Mouse (Mus musculus) lung, embryonic 16.5 days (tissue): ENCODE measurements around the gene Tead1. TPM values are rescaled to one million over a fixed set of nuclear protein-coding genes. Genes with fewer than 3 reads are reported as not detected.

Experiments
- ATAC-seq: fragments of 200-750 bp; cut with Nextera tagmentation; 2 replicates; pipeline ENCODE4 v1.8.0; 2017; ENCODE audit warnings: low read depth, mild to moderate bottlenecking, moderate library complexity
- H3K27ac ChIP-seq: fragments of 300-500 bp; sonication (generic); 2 replicates; pipeline ENCODE4 v1.5.1; 2014; ENCODE audit warnings: mild to moderate bottlenecking, control low read depth, low read length
- H3K27me3 ChIP-seq: fragments of 300-500 bp; sonication (generic); 2 replicates; pipeline ENCODE4 v1.6.1; 2014; ENCODE audit warnings: low read depth, low read length, mixed read lengths; ENCODE audit not compliant: control insufficient read depth, insufficient read depth
- H3K36me3 ChIP-seq: fragments of 300-500 bp; sonication (generic); 2 replicates; pipeline ENCODE4 v1.6.1; 2014; ENCODE audit warnings: low read length; ENCODE audit not compliant: control insufficient read depth, insufficient read depth
- H3K4me1 ChIP-seq: fragments of 300-500 bp; sonication (generic); replicated peaks from 2 replicates; pipeline ENCODE4 v1.6.1; 2014; ENCODE audit warnings: low read length, mixed read lengths; ENCODE audit not compliant: control insufficient read depth, insufficient read depth
- H3K4me2 ChIP-seq: fragments of 300-500 bp; sonication (generic); 2 replicates; pipeline ENCODE4 v1.6.1; 2014; ENCODE audit warnings: low read depth, low read length, control low read depth
- H3K4me3 ChIP-seq: fragments of 300-500 bp; sonication (generic); 2 replicates; pipeline ENCODE4 v1.5.1; 2014; ENCODE audit warnings: mild to moderate bottlenecking, low read length, control low read depth
- H3K9ac ChIP-seq: fragments of 300-500 bp; sonication (generic); 2 replicates; pipeline ENCODE4 v1.6.1; 2014; ENCODE audit warnings: low read length, control low read depth
- H3K9me3 ChIP-seq: fragments of 300-500 bp; sonication (generic); 2 replicates; pipeline ENCODE4 v1.6.1; 2016; ENCODE audit warnings: low read length; ENCODE audit not compliant: control insufficient read depth
- WGBS: fragments of 180-500 bp; shearing (Covaris S2); extraction: QIAGEN DNeasy Blood & Tissue Kit; methylation state at CpG from one replicate; pipeline ENCODE4 v1.1.7; 2014; 5-methylcytosine and 5-hydroxymethylcytosine counted together
- polyA plus RNA-seq: library from polyadenylated mRNA; unstranded; fragments of >200 nt; fragmentation: Nextera tagmentation; extraction: Ambion mirVana; gene quantifications from 2 replicates; pipeline ENCODE4 v1.2.1, GENCODE M21; 2015

Tead1 gene
- polyA plus RNA-seq, 1 experiment from 2014 or later = 20.1 TPM

GRCm38 (mm10) chr7:112856583-112856982, 177.5 kb downstream of the Tead1 start:
- Histone ChIP-seq H3K9me3 (no peaks in the 10 kb centered on the region), H3K36me3 (peaks cover 6% of the 10 kb centered on the region; the same call in 1 of the 2 replicates), H3K9ac (no peak overlapping the region), H3K4me3 (no peak overlapping the region), H3K4me1 (peaks cover 31% of the 10 kb centered on the region), H3K27ac (no peak overlapping the region), H3K4me2 (no peak overlapping the region), H3K27me3 (no peaks in the 10 kb centered on the region)
- WGBS = 74% methylated on average over 10 of the region's 10 CpGs
- no peak for ATAC-seq

- Histone ChIP-seq H3K4me3 (no peak overlapping the region), H3K27ac (no peak overlapping the region), H3K36me3 (peaks cover 24% of the 10 kb centered on the region), H3K4me1 (peaks cover 10% of the 10 kb centered on the region), H3K4me2 (no peak overlapping the region), H3K9ac (no peak overlapping the region), H3K27me3 (no peaks in the 10 kb centered on the region), H3K9me3 (no peaks in the 10 kb centered on the region)
- ATAC-seq = no peak
- WGBS = 82% methylated on average over 6 of the region's 6 CpGs
These were observed 180.8 kb downstream of the Tead1 start for GRCm38 (mm10) chr7:112859887-112860286.

- H3K4me2 ChIP-seq = no peak overlapping the region
- H3K27ac ChIP-seq = no peak overlapping the region
- ATAC-seq = no peak
- no peak overlapping the region for H3K9ac ChIP-seq
- H3K27me3 ChIP-seq = no peaks in the 10 kb centered on the region
- H3K4me1 ChIP-seq = no peaks in the 10 kb centered on the region
- H3K36me3 ChIP-seq = peaks cover 24% of the 10 kb centered on the region
- WGBS = 91% methylated on average over 5 of the region's 5 CpGs
- H3K9me3 ChIP-seq = no peaks in the 10 kb centered on the region
- H3K4me3 ChIP-seq = no peak overlapping the region
These were observed 183.0 kb downstream of the Tead1 start for GRCm38 (mm10) chr7:112862086-112862485.

- Histone ChIP-seq H3K27me3 (no peaks in the 10 kb centered on the region), H3K4me1 (peaks cover 8% of the 10 kb centered on the region), H3K9me3 (no peaks in the 10 kb centered on the region), H3K27ac (peak overlapping the region; percentile 27; the same call in 1 of the 2 replicates), H3K4me3 (no peak overlapping the region), H3K9ac (no peak overlapping the region), H3K4me2 (no peak overlapping the region), H3K36me3 (peaks cover 24% of the 10 kb centered on the region)
- no peak for ATAC-seq
- 52% methylated on average over 8 of the region's 8 CpGs for WGBS
These were observed 185.1 kb downstream of the Tead1 start for GRCm38 (mm10) chr7:112864188-112864587.

- 5% methylated on average over 2 of the region's 2 CpGs for WGBS
- H3K9me3 ChIP-seq = no peaks in the 10 kb centered on the region
- no peak overlapping the region for H3K4me2 ChIP-seq
- no peaks in the 10 kb centered on the region for H3K27me3 ChIP-seq
- H3K4me1 ChIP-seq = peaks cover 8% of the 10 kb centered on the region
- H3K9ac ChIP-seq = no peak overlapping the region
- no peak overlapping the region for H3K4me3 ChIP-seq
- H3K27ac ChIP-seq = no peak overlapping the region
- peaks cover 24% of the 10 kb centered on the region for H3K36me3 ChIP-seq
- ATAC-seq = no peak
These were observed 186.6 kb downstream of the Tead1 start for GRCm38 (mm10) chr7:112865739-112866138.

- peak overlapping the region; percentile 44 for H3K27ac ChIP-seq
- no peak overlapping the region for H3K9ac ChIP-seq
These were observed 189.7 kb downstream of the Tead1 start for GRCm38 (mm10) chr7:112868551-112869465.

GRCm38 (mm10) chr7:112871752-112872151, 192.6 kb downstream of the Tead1 start:
- H3K9ac ChIP-seq = no peak overlapping the region
- H3K4me1 ChIP-seq = peaks cover 8% of the 10 kb centered on the region
- peak; percentile 55; the same call in 1 of the 2 replicates for ATAC-seq
- H3K27ac ChIP-seq = peak overlapping the region; percentile 21
- no peaks in the 10 kb centered on the region for H3K27me3 ChIP-seq
- H3K4me2 ChIP-seq = no peak overlapping the region
- WGBS = 61% methylated on average over 7 of the region's 7 CpGs
- no peaks in the 10 kb centered on the region for H3K9me3 ChIP-seq
- H3K36me3 ChIP-seq = peaks cover 7% of the 10 kb centered on the region
- no peak overlapping the region for H3K4me3 ChIP-seq

More at GRCm38 (mm10) chr7:112868551-112869465, 189.7 kb downstream of the Tead1 start:
- H3K4me3 ChIP-seq = no peak overlapping the region
- peak; percentile 32; the same call in 1 of the 2 replicates for ATAC-seq
- H3K27me3 ChIP-seq = no peaks in the 10 kb centered on the region
- 38% methylated on average over 8 of the region's 8 CpGs for WGBS
- no peaks in the 10 kb centered on the region for H3K9me3 ChIP-seq
- H3K36me3 ChIP-seq = peaks cover 3% of the 10 kb centered on the region; the same call in 1 of the 2 replicates
- peaks cover 8% of the 10 kb centered on the region for H3K4me1 ChIP-seq
- H3K4me2 ChIP-seq = no peak overlapping the region

- 80% methylated on average over 9 of the region's 9 CpGs for WGBS
- Histone ChIP-seq H3K9ac (no peak overlapping the region), H3K4me3 (no peak overlapping the region), H3K9me3 (no peaks in the 10 kb centered on the region), H3K27me3 (no peaks in the 10 kb centered on the region), H3K4me2 (no peak overlapping the region), H3K36me3 (peaks cover 9% of the 10 kb centered on the region), H3K4me1 (peaks cover 7% of the 10 kb centered on the region), H3K27ac (peak overlapping the region; percentile 8; the same call in 1 of the 2 replicates)
- ATAC-seq = no peak
These were observed 193.5 kb downstream of the Tead1 start for GRCm38 (mm10) chr7:112872435-112873196.

GRCm38 (mm10) chr7:112876128-112876527, 197.0 kb downstream of the Tead1 start:
- no peak overlapping the region for H3K27ac ChIP-seq
- ATAC-seq = no peak
- no peaks in the 10 kb centered on the region for H3K9me3 ChIP-seq
- no peak overlapping the region for H3K9ac ChIP-seq
- WGBS = 76% methylated on average over 10 of the region's 10 CpGs
- H3K36me3 ChIP-seq = peaks cover 13% of the 10 kb centered on the region
- no peaks in the 10 kb centered on the region; the same call in 1 of the 2 replicates for H3K4me1 ChIP-seq
- no peak overlapping the region for H3K4me3 ChIP-seq
- no peaks in the 10 kb centered on the region for H3K27me3 ChIP-seq
- no peak overlapping the region for H3K4me2 ChIP-seq
